Mouse (Mus musculus) intestine, postnatal 0 days (tissue): ENCODE results near the gene Mns1. TPM values are rescaled to one million over a fixed set of nuclear protein-coding genes. Genes with fewer than 3 reads are reported as not detected.

Source experiments
- ATAC-seq: fragments of 200-750 bp; cut with Nextera tagmentation; 2 replicates; pipeline ENCODE4 v1.8.0; 2017; ENCODE audit warnings: mild to moderate bottlenecking, moderate TSS enrichment, moderate library complexity
- H3K27ac ChIP-seq: fragments of 300-500 bp; sonication (generic); 2 replicates; pipeline ENCODE4 v1.5.1; 2014; ENCODE audit warnings: mild to moderate bottlenecking, low read depth, low read length, moderate library complexity
- H3K27me3 ChIP-seq: fragments of 300-500 bp; sonication (generic); replicated peaks from 2 replicates; pipeline ENCODE4 v1.6.1; 2014; ENCODE audit warnings: low read length, mixed read lengths; ENCODE audit not compliant: control insufficient read depth, insufficient read depth
- H3K36me3 ChIP-seq: fragments of 300-500 bp; sonication (generic); 2 replicates; pipeline ENCODE4 v1.6.1; 2014; ENCODE audit warnings: mild to moderate bottlenecking, moderate library complexity; ENCODE audit not compliant: control insufficient read depth, insufficient read depth
- H3K4me1 ChIP-seq: fragments of 300-500 bp; sonication (generic); replicated peaks from 2 replicates; pipeline ENCODE4 v1.6.1; 2014; ENCODE audit warnings: antibody characterized with exemption, low read length, mixed read lengths; ENCODE audit not compliant: control insufficient read depth, insufficient read depth
- H3K4me2 ChIP-seq: fragments of 300-500 bp; sonication (generic); replicated peaks from 2 replicates; pipeline ENCODE4 v1.6.1; 2014; ENCODE audit warnings: low read depth, mild to moderate bottlenecking, moderate library complexity
- H3K4me3 ChIP-seq: fragments of 300-500 bp; sonication (generic); 2 replicates; pipeline ENCODE4 v1.5.1; 2014; ENCODE audit warnings: low read depth, low read length
- H3K9ac ChIP-seq: fragments of 300-500 bp; sonication (generic); 2 replicates; pipeline ENCODE4 v1.6.1; 2014; ENCODE audit warnings: mild to moderate bottlenecking, low read depth, low read length
- H3K9me3 ChIP-seq: fragments of 300-500 bp; sonication (generic); 2 replicates; pipeline ENCODE4 v1.6.1; 2016; ENCODE audit warnings: mixed run types; ENCODE audit not compliant: control insufficient read depth
- CTCF ChIP-seq: sonication (generic); IDR thresholded peaks from 2 replicates; pipeline ENCODE4 v1.5.1; 2016; ENCODE audit warnings: low read depth, mild to moderate bottlenecking, control low read depth, antibody characterized with exemption, moderate library complexity
- WGBS: fragments of 180-500 bp; shearing (Covaris S2); extraction: QIAGEN DNeasy Blood & Tissue Kit; methylation state at CpG from one replicate; pipeline ENCODE4 v1.1.7; 2014; 5-methylcytosine and 5-hydroxymethylcytosine counted together
- polyA plus RNA-seq: library from polyadenylated mRNA; unstranded; fragments of >200 nt; fragmentation: Nextera tagmentation; extraction: Ambion mirVana; gene quantifications from 2 replicates; pipeline ENCODE4 v1.2.1, GENCODE M21; 2015

The Mns1 gene
- polyA plus RNA-seq, 1 experiment from 2014 or later: 4.2 TPM

DNA sequence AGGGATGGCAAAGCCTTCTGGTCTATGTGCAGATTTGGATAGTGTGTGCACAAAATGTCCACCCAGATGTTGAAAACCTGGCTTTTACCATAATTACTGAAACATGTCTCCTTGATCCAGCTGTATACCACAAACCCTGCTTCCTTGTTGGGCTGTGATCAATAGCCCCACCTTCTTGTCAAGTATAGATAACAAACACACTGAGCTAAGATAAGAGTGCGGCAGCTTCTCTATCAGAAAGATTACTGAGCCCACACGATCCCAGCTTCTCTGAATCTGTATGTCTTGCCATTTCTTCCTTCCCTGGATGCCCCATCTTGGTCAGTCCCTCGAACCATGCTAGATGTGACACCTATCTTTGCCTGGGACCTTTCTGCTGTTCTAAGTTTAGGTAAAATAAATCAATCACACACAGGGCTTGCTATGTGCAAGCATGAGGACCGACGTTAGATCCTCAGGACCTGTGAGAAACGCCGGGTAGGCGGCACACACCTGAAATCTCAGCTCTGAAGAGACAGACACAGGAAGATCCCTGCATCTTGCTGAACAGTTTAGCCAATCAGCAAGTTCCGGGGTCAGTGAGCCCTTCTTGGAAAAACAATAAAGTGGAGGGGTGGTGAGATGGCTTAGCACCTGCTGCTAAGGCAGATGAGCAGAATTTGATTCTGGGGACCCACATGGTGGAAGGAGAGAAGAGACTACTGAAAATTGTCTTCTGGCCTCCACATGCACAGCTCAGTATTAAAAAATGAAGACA lies 31.8 kb upstream of the Mns1 start:
- 80% methylated on average over 9 of the region's 9 CpGs for WGBS
- ATAC-seq: no peak
- TF ChIP-seq CTCF: no peak

DNA sequence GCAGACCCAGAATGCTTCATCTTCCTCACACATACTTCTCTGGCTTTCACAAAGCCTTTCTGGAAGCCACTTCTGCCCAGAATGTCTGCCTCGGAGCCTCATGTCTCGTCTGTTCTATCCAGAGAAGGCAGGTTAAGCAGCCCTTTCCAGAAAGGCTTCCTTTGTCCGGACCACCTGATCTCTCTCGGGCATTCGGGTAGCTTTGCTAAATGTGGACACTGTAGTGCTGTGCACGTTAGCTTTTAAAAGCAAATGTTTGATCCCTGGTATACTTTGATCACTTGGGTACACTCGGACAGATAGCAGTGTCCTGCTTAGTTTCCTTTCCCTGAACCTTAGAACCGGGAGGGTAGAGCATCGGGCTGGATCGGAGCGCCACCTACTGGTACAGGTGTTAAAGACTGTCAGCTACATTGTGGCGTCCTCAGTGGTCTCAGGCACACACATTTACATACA lies 29.7 kb upstream of the Mns1 start:
- no peaks in the 10 kb centered on the region for H3K4me1 ChIP-seq
- WGBS: 9% methylated on average over 12 of the region's 12 CpGs
- H3K4me3 ChIP-seq: peak overlapping the region; percentile 34
- H3K9ac ChIP-seq: no peak overlapping the region
- H3K4me2 ChIP-seq: peak overlapping the region; percentile 69
- H3K27ac ChIP-seq: no peak overlapping the region
- H3K36me3 ChIP-seq: no peaks in the 10 kb centered on the region
- H3K9me3 ChIP-seq: no peaks in the 10 kb centered on the region
- H3K27me3 ChIP-seq: no peaks in the 10 kb centered on the region
- TF ChIP-seq CTCF: peak; percentile 97
- peak; percentile 66; the same call in 1 of the 2 replicates for ATAC-seq

More for the DNA sequence above, 31.8 kb upstream of the Mns1 start:
- H3K9me3 ChIP-seq: no peaks in the 10 kb centered on the region
- no peak overlapping the region for H3K9ac ChIP-seq
- no peak overlapping the region for H3K4me2 ChIP-seq
- H3K27me3 ChIP-seq: no peaks in the 10 kb centered on the region
- H3K27ac ChIP-seq: no peak overlapping the region
- no peaks in the 10 kb centered on the region for H3K36me3 ChIP-seq
- H3K4me1 ChIP-seq: no peaks in the 10 kb centered on the region
- no peak overlapping the region for H3K4me3 ChIP-seq

DNA sequence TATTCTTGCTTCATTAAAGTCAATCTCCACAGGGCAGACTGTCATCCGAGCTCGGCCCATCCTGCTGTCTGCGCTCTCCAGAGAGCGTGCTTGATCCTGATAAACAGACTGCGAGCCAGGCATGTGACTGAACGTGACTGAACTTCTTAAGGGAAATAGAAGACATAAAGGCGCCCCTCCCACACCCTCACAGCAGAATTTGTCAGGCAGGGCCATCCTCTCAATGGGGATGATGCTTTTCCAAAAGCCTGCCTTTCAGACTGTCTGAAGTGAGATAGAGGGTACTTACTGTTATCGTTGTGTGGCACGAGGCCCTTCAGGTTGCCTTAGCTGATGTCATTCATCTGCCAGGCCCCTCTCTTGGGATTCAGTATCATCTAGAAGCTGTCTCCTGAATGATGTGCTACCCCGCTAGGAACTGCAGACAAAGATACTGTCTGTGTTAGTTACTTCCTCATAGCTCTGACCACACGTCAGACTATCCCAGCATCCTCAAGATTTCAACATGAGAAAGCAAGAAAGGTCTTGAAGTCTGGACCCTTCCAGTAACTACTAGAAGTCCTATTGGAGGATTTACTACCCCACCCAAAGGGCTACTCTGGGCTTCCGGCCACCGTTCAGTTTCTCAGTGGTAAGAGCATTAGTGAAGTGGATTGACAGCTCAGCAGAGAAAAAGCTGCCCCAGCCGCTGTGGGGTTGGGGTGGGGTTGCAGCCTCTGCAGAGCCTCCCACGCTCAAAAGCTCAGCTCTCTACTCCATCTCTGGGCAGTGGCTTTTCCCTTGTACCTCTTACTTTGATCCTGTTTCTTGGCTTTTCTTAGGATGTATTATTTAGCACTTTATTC lies 28.2 kb upstream of the Mns1 start:
- WGBS: 47% methylated on average over 15 of the region's 15 CpGs
- no peak overlapping the region for H3K27ac ChIP-seq
- no peak overlapping the region for H3K9ac ChIP-seq
- no peak for ATAC-seq
- H3K27me3 ChIP-seq: no peaks in the 10 kb centered on the region
- no peaks in the 10 kb centered on the region for H3K9me3 ChIP-seq
- no peak overlapping the region for H3K4me3 ChIP-seq
- H3K4me2 ChIP-seq: no peak overlapping the region
- H3K4me1 ChIP-seq: no peaks in the 10 kb centered on the region
- H3K36me3 ChIP-seq: no peaks in the 10 kb centered on the region
- no peak for TF ChIP-seq CTCF

DNA sequence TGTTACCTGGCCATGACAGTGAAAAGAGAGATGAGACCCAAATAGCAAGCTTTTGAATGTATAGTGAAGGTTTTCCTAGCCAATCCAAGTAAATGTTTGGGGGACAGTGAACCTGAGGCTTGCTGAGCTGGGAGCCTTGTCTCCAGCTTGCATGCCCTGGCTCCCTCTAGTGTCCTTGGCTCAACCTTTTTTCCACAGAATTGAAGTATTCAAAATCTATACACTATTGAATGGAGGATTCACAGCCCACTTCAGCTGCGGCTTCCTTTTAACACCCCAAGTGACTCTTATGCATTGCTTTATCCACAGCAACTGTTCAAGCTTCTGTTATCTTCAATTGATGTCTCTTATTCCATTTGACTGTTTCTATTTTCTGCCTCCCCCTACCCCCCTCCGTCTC lies 26.1 kb upstream of the Mns1 start:
- peak; percentile 61 for TF ChIP-seq CTCF
- H3K36me3 ChIP-seq: no peaks in the 10 kb centered on the region
- no peaks in the 10 kb centered on the region for H3K27me3 ChIP-seq
- no peak overlapping the region for H3K27ac ChIP-seq
- H3K9ac ChIP-seq: no peak overlapping the region
- WGBS: 95% methylated on average over 2 of the region's 2 CpGs
- H3K9me3 ChIP-seq: no peaks in the 10 kb centered on the region
- no peak for ATAC-seq
- H3K4me1 ChIP-seq: no peaks in the 10 kb centered on the region
- no peak overlapping the region for H3K4me3 ChIP-seq
- H3K4me2 ChIP-seq: no peak overlapping the region

- no peak for ATAC-seq
- no peaks in the 10 kb centered on the region for H3K36me3 ChIP-seq
- H3K27me3 ChIP-seq: no peaks in the 10 kb centered on the region
- no peak overlapping the region for H3K9ac ChIP-seq
- H3K4me2 ChIP-seq: no peak overlapping the region
- H3K4me3 ChIP-seq: no peak overlapping the region
- 86% methylated on average over 3 of the region's 3 CpGs for WGBS
- no peak overlapping the region for H3K27ac ChIP-seq
- TF ChIP-seq CTCF: no peak
- H3K9me3 ChIP-seq: no peaks in the 10 kb centered on the region
- H3K4me1 ChIP-seq: no peaks in the 10 kb centered on the region
Observed at GRCm38 (mm10) chr9:72418443-72418842, 19.4 kb upstream of the Mns1 start.

GRCm38 (mm10) chr9:72420490-72420889 lies 17.3 kb upstream of the Mns1 start:
- Histone ChIP-seq H3K4me1 (no peaks in the 10 kb centered on the region), H3K9me3 (no peaks in the 10 kb centered on the region), H3K4me3 (no peak overlapping the region), H3K27ac (no peak overlapping the region), H3K4me2 (no peak overlapping the region), H3K36me3 (no peaks in the 10 kb centered on the region), H3K27me3 (no peaks in the 10 kb centered on the region), H3K9ac (no peak overlapping the region)
- WGBS: 62% methylated on average over 3 of the region's 3 CpGs
- ATAC-seq: 0 out of 2 replicates have a peak, but pooled peaks have one; percentile 25
- TF ChIP-seq CTCF: no peak
